Mouse (Mus musculus): ENCODE data around the gene Rfx1. TPM values are rescaled to one million over a fixed set of nuclear protein-coding genes. Genes with fewer than 3 reads are reported as not detected.

Gene Rfx1
- total RNA-seq, 2 experiments from 2014 or later = 19.2 to 21.3 TPM

- intact Hi-C loops (cut with DNase I) = no loop called here
- DNase-seq (ENCODE audit: extremely low spot score in 1 of 2, low spot score in 2 of 2) = no peak
Measured at GRCm38 (mm10) chr8:84052746-84053145, 13.9 kb upstream of the Rfx1 start.

- intact Hi-C loops (cut with DNase I) = no loop called here
- no peak for DNase-seq (ENCODE audit: extremely low spot score in 1 of 2, low spot score in 2 of 2)
Measured at GRCm38 (mm10) chr8:84053229-84053628, 13.4 kb upstream of the Rfx1 start.

GRCm38 (mm10) chr8:84057827-84058226 lies 8.8 kb upstream of the Rfx1 start:
- intact Hi-C loops (cut with DNase I) = no loop called here
- no peak for DNase-seq (ENCODE audit: extremely low spot score in 1 of 2, low spot score in 2 of 2)

GRCm38 (mm10) chr8:84059226-84059625 lies 7.4 kb upstream of the Rfx1 start:
- no peak for DNase-seq (ENCODE audit: extremely low spot score in 1 of 2, low spot score in 2 of 2)
- intact Hi-C loops (cut with DNase I) = no loop called here

- DNase-seq (ENCODE audit: extremely low spot score in 1 of 2, low spot score in 2 of 2) = no peak
- intact Hi-C loops (cut with DNase I) = no loop called here
Measured at GRCm38 (mm10) chr8:84060245-84060644, 6.4 kb upstream of the Rfx1 start.

- DNase-seq (ENCODE audit: extremely low spot score in 1 of 2, low spot score in 2 of 2) = no peak
- intact Hi-C loops (cut with DNase I) = no loop called here
Measured at GRCm38 (mm10) chr8:84063861-84064610, 2.6 kb upstream of the Rfx1 start.

- no peak for DNase-seq (ENCODE audit: extremely low spot score in 1 of 2, low spot score in 2 of 2)
- intact Hi-C loops (cut with DNase I) = no loop called here
Measured at GRCm38 (mm10) chr8:84065037-84065436, 1.6 kb upstream of the Rfx1 start, which contains the start of gene Gm10643. Gene Gm10643, minus strand, starts transcription at chr8:84065137.

- intact Hi-C loops (cut with DNase I) = no loop called here
- no peak for DNase-seq (ENCODE audit: extremely low spot score in 1 of 2, low spot score in 2 of 2)
Measured at GRCm38 (mm10) chr8:84065457-84066072, 1.1 kb upstream of the Rfx1 start.

GRCm38 (mm10) chr8:84067047-84067573 lies 476 bp downstream of the Rfx1 start:
- DNase-seq (ENCODE audit: extremely low spot score in 1 of 2, low spot score in 2 of 2) = peak; percentile 92 to 96
- intact Hi-C loops (cut with DNase I) = no loop called here

GRCm38 (mm10) chr8:84067911-84068310 lies 1.3 kb downstream of the Rfx1 start:
- DNase-seq (ENCODE audit: extremely low spot score in 1 of 2, low spot score in 2 of 2) = no peak
- intact Hi-C loops (cut with DNase I) = no loop called here

- DNase-seq (ENCODE audit: extremely low spot score in 1 of 2, low spot score in 2 of 2) = no peak
- intact Hi-C loops (cut with DNase I) = no loop called here
Measured at GRCm38 (mm10) chr8:84068316-84069035, 1.8 kb downstream of the Rfx1 start.

GRCm38 (mm10) chr8:84069169-84069568 lies 2.5 kb downstream of the Rfx1 start:
- intact Hi-C loops (cut with DNase I) = no loop called here
- DNase-seq (ENCODE audit: extremely low spot score in 1 of 2, low spot score in 2 of 2) = no peak

GRCm38 (mm10) chr8:84069750-84070149 lies 3.1 kb downstream of the Rfx1 start:
- no peak for DNase-seq (ENCODE audit: extremely low spot score in 1 of 2, low spot score in 2 of 2)
- intact Hi-C loops (cut with DNase I) = no loop called here

- DNase-seq (ENCODE audit: extremely low spot score in 1 of 2, low spot score in 2 of 2) = no peak
- intact Hi-C loops (cut with DNase I) = no loop called here
Measured at GRCm38 (mm10) chr8:84070241-84070640, 3.6 kb downstream of the Rfx1 start.

GRCm38 (mm10) chr8:84070667-84071066 lies 4.0 kb downstream of the Rfx1 start:
- intact Hi-C loops (cut with DNase I) = no loop called here
- DNase-seq (ENCODE audit: extremely low spot score in 1 of 2, low spot score in 2 of 2) = peak in 1 of 2 experiments; percentile 70

GRCm38 (mm10) chr8:84071921-84072320 lies 5.3 kb downstream of the Rfx1 start:
- intact Hi-C loops (cut with DNase I) = no loop called here
- DNase-seq (ENCODE audit: extremely low spot score in 1 of 2, low spot score in 2 of 2) = no peak

- no peak for DNase-seq (ENCODE audit: extremely low spot score in 1 of 2, low spot score in 2 of 2)
- intact Hi-C loops (cut with DNase I) = no loop called here
Measured at GRCm38 (mm10) chr8:84072321-84072720, 5.7 kb downstream of the Rfx1 start.

- intact Hi-C loops (cut with DNase I) = no loop called here
- DNase-seq (ENCODE audit: extremely low spot score in 1 of 2, low spot score in 2 of 2) = no peak
Measured at GRCm38 (mm10) chr8:84073230-84073976, 6.8 kb downstream of the Rfx1 start.

- intact Hi-C loops (cut with DNase I) = no loop called here
- DNase-seq (ENCODE audit: extremely low spot score in 1 of 2, low spot score in 2 of 2) = no peak
Measured at GRCm38 (mm10) chr8:84076412-84076811, 9.8 kb downstream of the Rfx1 start.

Measured in left cerebral cortex, postnatal 10 days (tissue).